Mouse (Mus musculus) myocyte (in vitro differentiated cells): ENCODE measurements around the gene Msh3. TPM values are rescaled to one million over a fixed set of nuclear protein-coding genes. Genes with fewer than 3 reads are reported as not detected.

Experiments
- H3K27me3 ChIP-seq: one replicate; pipeline ENCODE4 v1.6.1; 2011; ENCODE audit not compliant: control insufficient read depth, insufficient read depth, insufficient read length
- H3K36me3 ChIP-seq: one replicate; pipeline ENCODE4 v1.6.1; 2011; ENCODE audit not compliant: control insufficient read depth, insufficient read depth
- H3K4me2 ChIP-seq: one replicate; pipeline ENCODE4 v1.6.1; 2011; ENCODE audit warnings: low read depth, control low read depth
- H3K4me3 ChIP-seq: one replicate; pipeline ENCODE4 v1.5.1; 2011; ENCODE audit warnings: mild to moderate bottlenecking, control low read depth, moderate library complexity
- H3K79me2 ChIP-seq: one replicate; pipeline ENCODE4 v1.6.1; 2011; ENCODE audit not compliant: control insufficient read depth, insufficient read depth
- H3ac ChIP-seq: one replicate; pipeline ENCODE4 v1.6.1; 2011; ENCODE audit not compliant: control insufficient read depth, insufficient read length
- CEBPB ChIP-seq: IDR thresholded peaks from 2 replicates; pipeline ENCODE4 v1.6.1; 2011; ENCODE audit warnings: mild to moderate bottlenecking, moderate library complexity; ENCODE audit not compliant: poor library complexity, insufficient read depth, severe bottlenecking
- E2F4 ChIP-seq: IDR thresholded peaks from one replicate; pipeline ENCODE4 v1.6.1; 2011; ENCODE audit warnings: mild to moderate bottlenecking, control low read depth, moderate library complexity; ENCODE audit not compliant: insufficient read depth
- MAX ChIP-seq: IDR thresholded peaks from one replicate; pipeline ENCODE4 v1.6.1; 2011; ENCODE audit warnings: low read depth, mild to moderate bottlenecking, control low read depth
- MYOD1 ChIP-seq, 3 experiments: IDR thresholded peaks; one replicate each; pipeline ENCODE4 v1.6.1; 2011; ENCODE audit warnings: control low read depth in 2 of 3, low read depth in 2 of 3, mild to moderate bottlenecking in 2 of 3, moderate library complexity in 1 of 3; ENCODE audit not compliant: insufficient read length in 2 of 3, control insufficient read depth in 1 of 3
- MYOG ChIP-seq, 3 experiments: IDR thresholded peaks; one replicate each; pipeline ENCODE4 v1.6.1; 2011; ENCODE audit warnings: control low read depth in 2 of 3, low read depth in 2 of 3, mild to moderate bottlenecking in 2 of 3; ENCODE audit not compliant: insufficient read length in 2 of 3, control insufficient read depth in 1 of 3, insufficient read depth in 1 of 3
- POLR2A ChIP-seq: IDR thresholded peaks from one replicate; pipeline ENCODE4 v1.6.1; 2011; ENCODE audit warnings: low read depth, mild to moderate bottlenecking, control low read depth, moderate library complexity; ENCODE audit not compliant: insufficient read length
- POLR2AphosphoS2 ChIP-seq: IDR thresholded peaks from one replicate; pipeline ENCODE4 v1.6.1; 2011; ENCODE audit warnings: low read depth, control low read depth; ENCODE audit not compliant: insufficient read length
- REST ChIP-seq: IDR thresholded peaks from one replicate; pipeline ENCODE4 v1.6.1; 2011; ENCODE audit warnings: mild to moderate bottlenecking, control low read depth, moderate library complexity; ENCODE audit not compliant: insufficient read depth, insufficient read length
- SRF ChIP-seq: IDR thresholded peaks from one replicate; pipeline ENCODE4 v1.6.1; 2011; ENCODE audit warnings: low read depth; ENCODE audit not compliant: control insufficient read depth, insufficient read length
- TCF12 ChIP-seq: IDR thresholded peaks from one replicate; pipeline ENCODE4 v1.6.1; 2011; ENCODE audit warnings: mild to moderate bottlenecking, control low read depth; ENCODE audit not compliant: poor library complexity, insufficient read depth, severe bottlenecking
- TCF3 ChIP-seq: IDR thresholded peaks from one replicate; pipeline ENCODE4 v1.6.1; 2011; ENCODE audit warnings: low read depth, control low read depth; ENCODE audit not compliant: insufficient read length
- USF1 ChIP-seq: IDR thresholded peaks from one replicate; pipeline ENCODE4 v1.6.1; 2011; ENCODE audit warnings: low read depth, mild to moderate bottlenecking, control low read depth, moderate library complexity
- polyA plus RNA-seq: library from polyadenylated mRNA; unstranded; fragments of >200 nt; fragmentation: generic; extraction: Trizol; gene quantifications from one replicate; pipeline ENCODE4 v1.2.1, GENCODE M21; 2012; ENCODE audit warnings: missing spikeins

Gene Msh3
- polyA plus RNA-seq, 1 experiment, result 2.5 TPM

DNA sequence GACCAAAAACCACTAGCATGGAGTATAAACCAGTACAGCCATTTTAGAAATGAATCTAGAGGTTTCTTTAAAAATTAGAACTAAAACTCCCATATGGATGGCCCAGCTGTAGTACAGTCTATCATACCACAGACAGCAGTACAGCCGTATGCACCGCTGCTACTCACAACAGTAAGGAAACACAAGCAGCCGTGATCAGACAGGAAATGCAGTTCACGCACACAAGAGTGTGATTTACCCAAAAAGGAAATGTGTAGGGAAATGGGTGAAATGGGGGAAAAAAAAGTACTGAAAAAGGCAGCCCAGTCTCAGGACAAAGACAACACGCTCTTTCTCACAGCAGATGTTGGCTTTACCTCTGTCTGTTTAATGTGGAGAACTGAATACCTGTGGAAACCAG, 60.9 kb downstream of the Msh3 start:
- no peaks in the 10 kb centered on the region for H3K36me3 ChIP-seq

DNA sequence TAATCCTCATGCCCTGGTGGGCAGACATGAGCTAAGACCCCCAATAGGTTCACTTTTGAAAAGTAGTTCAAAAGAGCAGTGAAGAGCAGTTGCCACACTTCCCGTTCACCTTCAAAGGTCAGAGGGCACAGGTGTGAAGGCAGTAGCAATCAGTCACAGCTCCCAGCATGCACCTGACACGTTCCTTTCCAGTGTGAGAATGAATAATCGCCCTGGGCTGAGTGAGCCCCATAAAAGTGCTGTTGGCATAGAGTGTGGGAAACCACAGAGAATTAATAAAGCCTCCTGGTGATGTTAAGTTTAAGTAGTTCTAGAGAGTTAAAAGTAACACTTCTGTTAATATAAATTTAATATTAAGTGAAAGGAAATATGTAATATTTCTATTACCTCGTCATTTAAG, 63.2 kb downstream of the Msh3 start:
- no peak overlapping the region for H3K4me2 ChIP-seq
- H3K4me3 ChIP-seq, result no peak overlapping the region
- TF ChIP-seq TCF12, result no peak
- no peak for TF ChIP-seq POLR2A
- no peak for TF ChIP-seq E2F4
- TF ChIP-seq USF1, result no peak
- no peak for TF ChIP-seq REST
- TF ChIP-seq CEBPB, result no peak
- no peak for TF ChIP-seq MAX
- no peak for TF ChIP-seq MYOG (IDR thresholded peaks at IDR 0.05; ENCODE audit: control insufficient read depth in 1 of 3, insufficient read depth in 1 of 3, insufficient read length in 2 of 3, low read depth in 2 of 3)
- TF ChIP-seq TCF3, result no peak
- no peak for TF ChIP-seq MYOD1 (IDR thresholded peaks at IDR 0.05; ENCODE audit: control insufficient read depth in 1 of 3, insufficient read length in 2 of 3, low read depth in 2 of 3)
- no peak for TF ChIP-seq SRF
- TF ChIP-seq POLR2AphosphoS2, result no peak
- H3K79me2 ChIP-seq, result no peaks in the 10 kb centered on the region
- no peak overlapping the region for H3ac ChIP-seq
- no peaks in the 10 kb centered on the region for H3K27me3 ChIP-seq
- H3K36me3 ChIP-seq, result no peaks in the 10 kb centered on the region

More for the DNA sequence above, 60.9 kb downstream of the Msh3 start:
- H3K79me2 ChIP-seq, result no peaks in the 10 kb centered on the region
- H3K4me2 ChIP-seq, result no peak overlapping the region
- H3K27me3 ChIP-seq, result no peaks in the 10 kb centered on the region
- no peak overlapping the region for H3K4me3 ChIP-seq
- no peak for TF ChIP-seq SRF
- TF ChIP-seq REST, result no peak
- no peak for TF ChIP-seq MYOG (IDR thresholded peaks at IDR 0.05; ENCODE audit: control insufficient read depth in 1 of 3, insufficient read depth in 1 of 3, insufficient read length in 2 of 3, low read depth in 2 of 3)
- no peak for TF ChIP-seq TCF12
- no peak for TF ChIP-seq TCF3
- no peak for TF ChIP-seq MYOD1 (IDR thresholded peaks at IDR 0.05; ENCODE audit: control insufficient read depth in 1 of 3, insufficient read length in 2 of 3, low read depth in 2 of 3)
- TF ChIP-seq E2F4, result no peak
- no peak for TF ChIP-seq CEBPB
- no peak for TF ChIP-seq POLR2A
- TF ChIP-seq MAX, result no peak
- TF ChIP-seq USF1, result no peak
- no peak for TF ChIP-seq POLR2AphosphoS2
- no peak overlapping the region for H3ac ChIP-seq

GRCm38 (mm10) chr13:92277027-92277426, 77.8 kb downstream of the Msh3 start:
- no peaks in the 10 kb centered on the region for H3K27me3 ChIP-seq
- TF ChIP-seq POLR2AphosphoS2 (no peak), USF1 (no peak), CEBPB (no peak), E2F4 (no peak), TCF3 (no peak), TCF12 (no peak), REST (no peak), MYOG (IDR thresholded peaks at IDR 0.05; ENCODE audit: control insufficient read depth in 1 of 3, insufficient read depth in 1 of 3, insufficient read length in 2 of 3, low read depth in 2 of 3) (no peak), POLR2A (no peak), MAX (no peak), MYOD1 (IDR thresholded peaks at IDR 0.05; ENCODE audit: control insufficient read depth in 1 of 3, insufficient read length in 2 of 3, low read depth in 2 of 3) (no peak), SRF (no peak)
- no peaks in the 10 kb centered on the region for H3K36me3 ChIP-seq
- H3ac ChIP-seq, result no peak overlapping the region
- H3K4me3 ChIP-seq, result no peak overlapping the region
- no peaks in the 10 kb centered on the region for H3K79me2 ChIP-seq
- no peak overlapping the region for H3K4me2 ChIP-seq

DNA sequence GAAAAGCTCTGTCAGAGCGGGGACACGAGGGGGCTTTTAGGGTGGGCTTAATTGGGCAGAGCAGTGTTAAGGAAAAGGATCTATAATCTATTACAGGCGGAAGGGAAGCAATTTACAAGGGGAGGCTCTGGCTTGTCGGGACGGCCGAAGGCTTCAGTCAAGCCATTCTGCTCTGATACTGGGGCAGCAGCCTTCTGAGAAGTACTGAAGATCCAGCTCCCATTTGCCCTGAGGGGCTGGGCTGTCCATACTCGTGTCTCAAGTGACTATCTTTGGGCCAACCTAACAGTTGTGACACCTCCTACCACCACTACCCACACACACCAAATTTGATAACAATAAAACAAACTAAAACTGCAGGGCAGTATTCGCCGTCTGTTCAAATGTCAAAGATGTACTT, 79.5 kb downstream of the Msh3 start:
- Histone ChIP-seq H3ac (no peak overlapping the region), H3K79me2 (no peaks in the 10 kb centered on the region), H3K4me3 (no peak overlapping the region), H3K27me3 (no peaks in the 10 kb centered on the region), H3K4me2 (no peak overlapping the region), H3K36me3 (no peaks in the 10 kb centered on the region)
- TF ChIP-seq E2F4 (no peak), REST (no peak), MAX (no peak), POLR2A (no peak), POLR2AphosphoS2 (no peak), MYOD1 (IDR thresholded peaks at IDR 0.05; ENCODE audit: control insufficient read depth in 1 of 3, insufficient read length in 2 of 3, low read depth in 2 of 3) (no peak), CEBPB (no peak), TCF3 (no peak), MYOG (IDR thresholded peaks at IDR 0.05; ENCODE audit: control insufficient read depth in 1 of 3, insufficient read depth in 1 of 3, insufficient read length in 2 of 3, low read depth in 2 of 3) (no peak), TCF12 (no peak), SRF (no peak), USF1 (no peak)
